ENCODE assay signal across 9 mouse cellular contexts in genomic region chr17:65548698-65549365, GRCm38 (mm10). TPM values are rescaled to one million over a fixed set of nuclear protein-coding genes. Genes with fewer than 3 reads are reported as not detected.
DNase-seq lines count a peak whose midpoint lies in the region; ATAC-seq lines count a peak whose summit lies in the region.
"Had no signal": no experiment of that assay in that cellular context is flagged by ENCODE, and none has a peak within 500 bp of the region (broad histone marks: within the 10 kb centered on the region; RNA-seq: fewer than 3 reads in every experiment).

No protein-coding gene starts in this region.

- no peak overlapping the region for H3K4me2 ChIP-seq in intestine, embryonic 14.5 days (ENCODE audit: low read length)
- H3K4me2 ChIP-seq: limb, embryonic 12.5 days had no signal

- H3K9ac ChIP-seq in intestine, embryonic 14.5 days (ENCODE audit: low read length) = no peak overlapping the region
- H3K9ac ChIP-seq: limb, embryonic 12.5 days had no signal

- no peak overlapping the region for H3K4me3 ChIP-seq in intestine, embryonic 14.5 days (ENCODE audit: low read depth, low read length)
- H3K4me3 ChIP-seq in hindbrain, embryonic 10.5 days = no peak overlapping the region
- H3K4me3 ChIP-seq: limb, embryonic 12.5 days had no signal

- H3K27me3 ChIP-seq in intestine, embryonic 14.5 days (replicated peaks; ENCODE audit: control insufficient read depth, insufficient read depth, low read length) = no peaks in the 10 kb centered on the region
- H3K27me3 ChIP-seq in hindbrain, embryonic 10.5 days (ENCODE audit: insufficient read depth, poor library complexity, severe bottlenecking) = no peaks in the 10 kb centered on the region
- H3K27me3 ChIP-seq: limb, embryonic 12.5 days had no signal

- 0 out of 2 replicates have a peak, but pooled peaks have one; percentile 50 for ATAC-seq in intestine, embryonic 14.5 days (replicated peaks; ENCODE audit: low FRiP score, low TSS enrichment, low read depth)
- ATAC-seq in cerebellum, adult (ENCODE audit: insufficient number of reproducible peaks, low FRiP score, low TSS enrichment) = no peak

- WGBS in intestine, embryonic 14.5 days = 37% methylated on average over 18 of the region's 18 CpGs
- WGBS in hindbrain, embryonic 10.5 days = 83% methylated on average over 18 of the region's 18 CpGs

- no peaks in the 10 kb centered on the region for H3K9me3 ChIP-seq in intestine, embryonic 14.5 days (ENCODE audit: control insufficient read depth, low read length)
- H3K9me3 ChIP-seq in hindbrain, embryonic 10.5 days = no peaks in the 10 kb centered on the region
- H3K9me3 ChIP-seq: limb, embryonic 12.5 days had no signal

- peak overlapping the region; percentile 54; the same call in 1 of the 2 replicates for H3K27ac ChIP-seq in intestine, embryonic 14.5 days (ENCODE audit: low read depth)
- no peak overlapping the region for H3K27ac ChIP-seq in hindbrain, embryonic 10.5 days
- H3K27ac ChIP-seq: limb, embryonic 12.5 days had no signal

- peak; percentile 37 to 64 for DNase-seq in adrenal gland, adult (ENCODE audit: inconsistent age in 2 of 2, low spot score in 1 of 2)
- DNase-seq in adrenal gland, postnatal 4 days (ENCODE audit: low spot score in 2 of 2) = no peak
- DNase-seq in lung, adult 18-20 months = peak; percentile 13 to 43
- DNase-seq in lung, postnatal 25 days (ENCODE audit: low spot score) = no peak
- peak; percentile 34 for DNase-seq in adrenal gland, postnatal 25 days
- no peak for DNase-seq in intestine, embryonic 14.5 days (ENCODE audit: low spot score)
- no peak for DNase-seq in hindbrain, embryonic 10.5 days (ENCODE audit: low spot score)

- peaks cover 3% of the 10 kb centered on the region; the same call in 1 of the 2 replicates for H3K4me1 ChIP-seq in intestine, embryonic 14.5 days (replicated peaks; ENCODE audit: control insufficient read depth, insufficient read depth, low read length)
- H3K4me1 ChIP-seq in hindbrain, embryonic 10.5 days (replicated peaks) = no peaks in the 10 kb centered on the region
- H3K4me1 ChIP-seq: limb, embryonic 12.5 days had no signal

- H3K36me3 ChIP-seq in intestine, embryonic 14.5 days (ENCODE audit: control insufficient read depth, insufficient read depth, low read length) = no peaks in the 10 kb centered on the region
- no peaks in the 10 kb centered on the region for H3K36me3 ChIP-seq in hindbrain, embryonic 10.5 days
- H3K36me3 ChIP-seq: limb, embryonic 12.5 days had no signal

RNA-seq across cellular contexts. Expression of gene Tmem232, which starts 8.2 kb away (rescaled TPM):
- under 1 TPM; 0.11 TPM for total RNA-seq in adrenal gland, postnatal 4 days (2021)
- total RNA-seq in adrenal gland, postnatal 25 days (2021) = not detected in 2 replicates
- not detected in 2 replicates for polyA plus RNA-seq in intestine, embryonic 14.5 days (2014; fragmentation: Nextera tagmentation; extraction: Ambion mirVana)
- 0.14 TPM in 1 of 2 replicates, not detected in the other for polyA plus RNA-seq in hindbrain, embryonic 10.5 days (2016; fragmentation: Nextera tagmentation; extraction: Ambion mirVana)
- polyA plus RNA-seq: limb, embryonic 12.5 days had no signal

Comparison
In these comparisons a context has a peak if more than half of its experiments do, and no peak if none do; other contexts are left out.
1. DNase-seq: peak in adrenal gland, adult (2 of 2), lung, adult 18-20 months (2 of 2) and adrenal gland, postnatal 25 days (single experiment); none in adrenal gland, postnatal 4 days (0 of 2), lung, postnatal 25 days (single experiment), intestine, embryonic 14.5 days (single experiment) and hindbrain, embryonic 10.5 days (single experiment).